Mouse (Mus musculus): ENCODE measurements around the gene Strbp.

DNA sequence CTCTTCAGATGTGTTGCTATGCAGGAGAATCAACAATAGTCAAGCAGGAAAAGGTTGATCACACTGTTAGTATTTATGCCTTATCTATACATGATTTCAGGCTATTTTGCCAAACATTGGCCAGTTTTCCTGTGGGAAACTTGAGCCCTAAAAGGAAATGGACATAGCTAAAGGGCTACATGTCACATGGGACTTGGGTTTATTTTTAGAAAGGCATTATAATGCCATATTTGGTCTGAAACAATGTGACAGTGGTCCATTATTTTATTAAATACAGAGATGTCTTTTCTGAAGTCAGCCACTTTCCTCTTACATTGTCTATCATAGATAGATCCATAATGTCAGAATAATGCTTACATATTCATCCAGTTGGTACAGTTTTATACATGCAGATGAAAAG is 176.1 kb downstream of the Strbp start:
- no peak for TF ChIP-seq CTCF (IDR thresholded peaks at IDR 0.05)
- TF ChIP-seq EP300 (IDR thresholded peaks at IDR 0.05), result no peak
